Mouse (Mus musculus): ENCODE data around the gene Zbtb2. TPM values are rescaled to one million over a fixed set of nuclear protein-coding genes. Genes with fewer than 3 reads are reported as not detected.

Zbtb2 gene
- polyA plus RNA-seq, 1 experiment from 2014 or later, result 9.2 TPM

DNA sequence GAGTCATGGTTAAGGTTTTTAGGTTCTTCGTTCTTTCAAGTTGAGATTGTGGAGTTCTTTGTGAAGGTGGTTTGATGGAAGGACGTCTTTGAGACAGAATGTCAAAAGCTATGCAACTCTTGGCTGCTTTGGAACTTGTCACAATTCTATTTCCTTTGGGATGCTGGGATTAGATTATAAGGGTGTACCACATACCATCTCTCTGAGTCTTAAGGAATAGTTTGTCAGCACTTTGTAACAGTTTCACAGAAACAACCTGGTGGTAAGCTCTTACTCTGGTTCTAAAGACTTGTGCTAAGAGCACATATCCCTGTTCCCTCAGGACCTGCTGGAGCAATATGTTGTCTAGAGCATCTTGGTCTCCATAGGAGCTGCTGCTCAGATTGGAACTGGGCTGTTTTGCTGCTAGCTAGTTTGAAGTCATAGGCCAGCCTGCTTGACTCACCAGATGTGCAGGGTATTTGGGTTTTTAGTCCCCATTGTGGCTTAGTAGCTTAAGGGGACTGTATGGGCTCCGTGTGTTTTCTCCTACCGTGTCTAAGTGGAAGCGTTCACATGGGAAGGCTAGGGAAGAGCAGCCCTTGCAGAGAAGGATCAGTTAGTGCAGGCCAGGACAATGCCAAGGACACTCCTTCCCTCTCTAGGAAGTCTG is 1.7 kb upstream of the Zbtb2 start:
- Histone ChIP-seq H3K4me3 (ENCODE audit: low read depth, low read length) (peak overlapping the region; percentile 98; the same call in 1 of the 2 replicates), H3K9ac (replicated peaks; ENCODE audit: low read depth) (0 out of 2 replicates have a peak overlapping the region, but pooled peaks have one; percentile 99), H3K27ac (ENCODE audit: low read length) (peak overlapping the region; percentile 100; the same call in 1 of the 2 replicates), H3K4me1 (ENCODE audit: insufficient read depth, low read depth, low read length) (peaks cover 15% of the 10 kb centered on the region; the same call in 1 of the 2 replicates), H3K9me3 (ENCODE audit: low read length) (no peaks in the 10 kb centered on the region), H3K27me3 (replicated peaks; ENCODE audit: insufficient read depth, low read length) (no peaks in the 10 kb centered on the region), H3K36me3 (ENCODE audit: insufficient read depth, low read length) (no peaks in the 10 kb centered on the region; the same call in none of the 2 replicates), H3K4me2 (replicated peaks; ENCODE audit: low read depth, low read length) (peak overlapping the region; percentile 89)
- WGBS, result 33% methylated on average over 5 of the region's 5 CpGs
- DNase-seq (ENCODE audit: low spot score) (no peak), ATAC-seq (no peak)
- TF ChIP-seq EP300 (IDR thresholded peaks at IDR 0.05) (no peak), CTCF (IDR thresholded peaks at IDR 0.05) (no peak)

GRCm38 (mm10) chr10:4389036-4389435 is 1.1 kb upstream of the Zbtb2 start:
- DNase-seq (ENCODE audit: low spot score), result peak; percentile 66
- H3K36me3 ChIP-seq (ENCODE audit: insufficient read depth, low read length), result no peaks in the 10 kb centered on the region; the same call in none of the 2 replicates
- peak overlapping the region; percentile 98 for H3K4me3 ChIP-seq (ENCODE audit: low read depth, low read length)
- peak overlapping the region; percentile 89 for H3K4me2 ChIP-seq (replicated peaks; ENCODE audit: low read depth, low read length)
- peaks cover 15% of the 10 kb centered on the region; the same call in 1 of the 2 replicates for H3K4me1 ChIP-seq (ENCODE audit: insufficient read depth, low read depth, low read length)
- WGBS, result 4% methylated on average over 10 of the region's 10 CpGs
- H3K27ac ChIP-seq (ENCODE audit: low read length), result peak overlapping the region; percentile 100; the same call in 1 of the 2 replicates
- H3K9me3 ChIP-seq (ENCODE audit: low read length), result no peaks in the 10 kb centered on the region
- ATAC-seq, result no peak
- H3K9ac ChIP-seq (replicated peaks; ENCODE audit: low read depth), result peak overlapping the region; percentile 99
- H3K27me3 ChIP-seq (replicated peaks; ENCODE audit: insufficient read depth, low read length), result no peaks in the 10 kb centered on the region
- TF ChIP-seq EP300 (IDR thresholded peaks at IDR 0.05), result no peak
- no peak for TF ChIP-seq CTCF (IDR thresholded peaks at IDR 0.05)

- WGBS, result under 1% methylated on average over 19 of the region's 19 CpGs
- Histone ChIP-seq H3K4me1 (ENCODE audit: insufficient read depth, low read depth, low read length) (peaks cover 15% of the 10 kb centered on the region; the same call in 1 of the 2 replicates), H3K4me3 (ENCODE audit: low read depth, low read length) (peak overlapping the region; percentile 98), H3K9ac (replicated peaks; ENCODE audit: low read depth) (peak overlapping the region; percentile 99), H3K9me3 (ENCODE audit: low read length) (no peaks in the 10 kb centered on the region), H3K4me2 (replicated peaks; ENCODE audit: low read depth, low read length) (peak overlapping the region; percentile 89), H3K27me3 (replicated peaks; ENCODE audit: insufficient read depth, low read length) (no peaks in the 10 kb centered on the region), H3K36me3 (ENCODE audit: insufficient read depth, low read length) (no peaks in the 10 kb centered on the region; the same call in 1 of the 2 replicates), H3K27ac (ENCODE audit: low read length) (peak overlapping the region; percentile 100)
- ATAC-seq (no peak), DNase-seq (ENCODE audit: low spot score) (peak; percentile 45)
- TF ChIP-seq CTCF (IDR thresholded peaks at IDR 0.05) (no peak), EP300 (IDR thresholded peaks at IDR 0.05) (no peak)
Observed at GRCm38 (mm10) chr10:4388384-4388745, 457 bp upstream of the Zbtb2 start.

- Histone ChIP-seq H3K9ac (replicated peaks; ENCODE audit: low read depth) (peak overlapping the region; percentile 99), H3K9me3 (ENCODE audit: low read length) (no peaks in the 10 kb centered on the region), H3K36me3 (ENCODE audit: insufficient read depth, low read length) (no peaks in the 10 kb centered on the region), H3K4me3 (ENCODE audit: low read depth, low read length) (peak overlapping the region; percentile 98), H3K27ac (ENCODE audit: low read length) (peak overlapping the region; percentile 100), H3K4me1 (ENCODE audit: insufficient read depth, low read depth, low read length) (peaks cover 15% of the 10 kb centered on the region; the same call in 1 of the 2 replicates), H3K27me3 (replicated peaks; ENCODE audit: insufficient read depth, low read length) (no peaks in the 10 kb centered on the region), H3K4me2 (replicated peaks; ENCODE audit: low read depth, low read length) (peak overlapping the region; percentile 89)
- DNase-seq (ENCODE audit: low spot score) (peak; percentile 97), ATAC-seq (peak; percentile 94)
- WGBS, result under 1% methylated on average over 56 of the region's 133 CpGs
- TF ChIP-seq CTCF (IDR thresholded peaks at IDR 0.05) (peak; percentile 21), EP300 (IDR thresholded peaks at IDR 0.05) (no peak)
Observed at GRCm38 (mm10) chr10:4386609-4387591, 1.0 kb downstream of the Zbtb2 start.

- Histone ChIP-seq H3K4me2 (replicated peaks; ENCODE audit: low read depth, low read length) (no peak overlapping the region), H3K36me3 (ENCODE audit: insufficient read depth, low read length) (no peaks in the 10 kb centered on the region), H3K9me3 (ENCODE audit: low read length) (no peaks in the 10 kb centered on the region), H3K27me3 (replicated peaks; ENCODE audit: insufficient read depth, low read length) (no peaks in the 10 kb centered on the region), H3K27ac (ENCODE audit: low read length) (no peak overlapping the region), H3K4me1 (ENCODE audit: insufficient read depth, low read depth, low read length) (peaks cover 9% of the 10 kb centered on the region; the same call in 1 of the 2 replicates), H3K9ac (replicated peaks; ENCODE audit: low read depth) (no peak overlapping the region), H3K4me3 (ENCODE audit: low read depth, low read length) (no peak overlapping the region)
- WGBS, result 94% methylated on average over 7 of the region's 7 CpGs
- no peak for TF ChIP-seq CTCF (IDR thresholded peaks at IDR 0.05)
- no peak for TF ChIP-seq EP300 (IDR thresholded peaks at IDR 0.05)
- DNase-seq (ENCODE audit: low spot score) (no peak), ATAC-seq (no peak)
Observed at GRCm38 (mm10) chr10:4384244-4384643, 3.7 kb downstream of the Zbtb2 start.

GRCm38 (mm10) chr10:4380748-4381147 is 7.2 kb downstream of the Zbtb2 start:
- 84% methylated on average over 5 of the region's 5 CpGs for WGBS
- Histone ChIP-seq H3K9me3 (ENCODE audit: low read length) (no peaks in the 10 kb centered on the region), H3K4me3 (ENCODE audit: low read depth, low read length) (no peak overlapping the region), H3K36me3 (ENCODE audit: insufficient read depth, low read length) (no peaks in the 10 kb centered on the region), H3K4me1 (ENCODE audit: insufficient read depth, low read depth, low read length) (no peaks in the 10 kb centered on the region; the same call in 1 of the 2 replicates), H3K9ac (replicated peaks; ENCODE audit: low read depth) (no peak overlapping the region), H3K27ac (ENCODE audit: low read length) (no peak overlapping the region), H3K4me2 (replicated peaks; ENCODE audit: low read depth, low read length) (no peak overlapping the region), H3K27me3 (replicated peaks; ENCODE audit: insufficient read depth, low read length) (no peaks in the 10 kb centered on the region)
- no peak for ATAC-seq
- DNase-seq (ENCODE audit: low spot score), result no peak
- no peak for TF ChIP-seq EP300 (IDR thresholded peaks at IDR 0.05)
- no peak for TF ChIP-seq CTCF (IDR thresholded peaks at IDR 0.05)

Data from lung, postnatal 0 days (tissue).